Mouse (Mus musculus): Measurements from ENCODE around the gene Cnbp. TPM values are rescaled to one million over a fixed set of nuclear protein-coding genes. Genes with fewer than 3 reads are reported as not detected.
A peak's percentile ranks its signal among the peaks of the same experiment; 100 is the strongest.

The Cnbp gene
- total and polyA plus RNA-seq, 3 experiments, result 201 to 879 (median 652) TPM

GRCm38 (mm10) chr6:87849780-87850154 lies 1.1 kb downstream of the Cnbp start (continued):
- TF ChIP-seq ZNF384 (IDR thresholded peaks at IDR 0.05; ENCODE audit: low read depth, low read length), result no peak

GRCm38 (mm10) chr6:87846813-87847212 lies 4.1 kb downstream of the Cnbp start:
- Histone ChIP-seq H3K4me1 (ENCODE audit: control insufficient read depth in 1 of 2, insufficient read depth in 2 of 2, low read length in 2 of 2) (peaks cover 4 to 9% of the 10 kb centered on the region in 2 experiments; a peak in 3 of 4 replicates), H3K27ac (ENCODE audit: control insufficient read depth, low read depth, low read length) (peak overlapping the region; percentile 10; the same call in 1 of the 2 replicates), H3K9ac (ENCODE audit: control insufficient read depth, low read depth, low read length, poor library complexity, severe bottlenecking) (peak overlapping the region; percentile 53), H3K27me3 (ENCODE audit: control insufficient read depth in 1 of 2, insufficient read depth in 2 of 2, low read length in 2 of 2) (no peaks in the 10 kb centered on the region), H3K79me2 (ENCODE audit: control insufficient read depth, insufficient read depth, low read length, poor library complexity) (peaks cover 60% of the 10 kb centered on the region), H3K4me3 (ENCODE audit: control insufficient read depth in 1 of 2, insufficient read depth in 1 of 2, low read depth in 2 of 2, low read length in 2 of 2) (peak overlapping the region; percentile 31 to 79; a peak in 3 of 4 replicates), H3K9me3 (replicated peaks; ENCODE audit: insufficient read depth, low read length) (no peaks in the 10 kb centered on the region), H3K36me3 (ENCODE audit: control insufficient read depth in 1 of 2, insufficient read depth in 2 of 2, low read length in 2 of 2) (peaks cover 47 to 60% of the 10 kb centered on the region in 2 experiments)
- DNase-seq (ENCODE audit: low read depth, low spot score), result no peak
- peak; percentile 22; the same call in 1 of the 2 replicates for TF ChIP-seq POLR2AphosphoS2 (IDR thresholded peaks at IDR 0.05; ENCODE audit: low read length)
- no peak for TF ChIP-seq UBTF (IDR thresholded peaks at IDR 0.05; ENCODE audit: borderline replicate concordance, insufficient read depth, low read depth, low read length)
- no peak for TF ChIP-seq RCOR1 (IDR thresholded peaks at IDR 0.05; ENCODE audit: low read depth, low read length)
- TF ChIP-seq TCF12 (IDR thresholded peaks at IDR 0.05; ENCODE audit: low read depth, low read length), result no peak

- H3K27ac ChIP-seq (ENCODE audit: control insufficient read depth, low read depth, low read length), result no peak overlapping the region
- H3K4me3 ChIP-seq (ENCODE audit: control insufficient read depth in 1 of 2, insufficient read depth in 1 of 2, low read depth in 2 of 2, low read length in 2 of 2), result no peak overlapping the region
- H3K9me3 ChIP-seq (replicated peaks; ENCODE audit: insufficient read depth, low read length), result no peaks in the 10 kb centered on the region
- TF ChIP-seq NRF1 (IDR thresholded peaks at IDR 0.05; ENCODE audit: insufficient read depth, low read depth, low read length, poor library complexity, severe bottlenecking) (no peak), ETS1 (IDR thresholded peaks at IDR 0.05; ENCODE audit: low read depth, low read length) (no peak), POLR2A (IDR thresholded peaks at IDR 0.05; ENCODE audit: control insufficient read depth in 1 of 2, insufficient read depth in 1 of 2, low read depth in 1 of 2, low read length in 2 of 2, poor library complexity in 1 of 2) (0 out of 4 replicates have a peak, but pooled peaks of 1 of the 2 experiments have one; percentile 24)
- H3K27me3 ChIP-seq (ENCODE audit: control insufficient read depth in 1 of 2, insufficient read depth in 2 of 2, low read length in 2 of 2), result no peaks in the 10 kb centered on the region
- peaks cover 44 to 60% of the 10 kb centered on the region in 2 experiments for H3K36me3 ChIP-seq (ENCODE audit: control insufficient read depth in 1 of 2, insufficient read depth in 2 of 2, low read length in 2 of 2)
- no peak for DNase-seq (ENCODE audit: low read depth, low spot score)
- H3K79me2 ChIP-seq (ENCODE audit: control insufficient read depth, insufficient read depth, low read length, poor library complexity), result peaks cover 49% of the 10 kb centered on the region
- H3K9ac ChIP-seq (ENCODE audit: control insufficient read depth, low read depth, low read length, poor library complexity, severe bottlenecking), result no peak overlapping the region
- peaks cover 0 to 5% of the 10 kb centered on the region in 2 experiments; a peak in 1 of 4 replicates for H3K4me1 ChIP-seq (ENCODE audit: control insufficient read depth in 1 of 2, insufficient read depth in 2 of 2, low read length in 2 of 2)
Observed at GRCm38 (mm10) chr6:87845031-87845695, 5.7 kb downstream of the Cnbp start.

GRCm38 (mm10) chr6:87842254-87842653 lies 8.7 kb downstream of the Cnbp start:
- H3K27me3 ChIP-seq (ENCODE audit: control insufficient read depth in 1 of 2, insufficient read depth in 2 of 2, low read length in 2 of 2), result no peaks in the 10 kb centered on the region
- no peaks in the 10 kb centered on the region for H3K9me3 ChIP-seq (replicated peaks; ENCODE audit: insufficient read depth, low read length)
- H3K9ac ChIP-seq (ENCODE audit: control insufficient read depth, low read depth, low read length, poor library complexity, severe bottlenecking), result no peak overlapping the region
- DNase-seq (ENCODE audit: low read depth, low spot score), result peak; percentile 69
- H3K4me1 ChIP-seq (ENCODE audit: control insufficient read depth in 1 of 2, insufficient read depth in 2 of 2, low read length in 2 of 2), result peaks cover 3% of the 10 kb centered on the region in 2 experiments; a peak in 2 of 4 replicates
- peaks cover 31 to 44% of the 10 kb centered on the region in 2 experiments for H3K36me3 ChIP-seq (ENCODE audit: control insufficient read depth in 1 of 2, insufficient read depth in 2 of 2, low read length in 2 of 2)
- TF ChIP-seq CTCF (IDR thresholded peaks at IDR 0.05 in 2 of 3, conservative IDR thresholded peaks at IDR 0.05 in 1 of 3; ENCODE audit: control insufficient read depth in 1 of 3, insufficient read depth in 1 of 3, low read depth in 2 of 3, low read length in 3 of 3, poor library complexity in 1 of 3, severe bottlenecking in 1 of 3), result peak; percentile 14 to 43 (median 40); a peak in 5 of 6 replicates
- TF ChIP-seq TAL1 (IDR thresholded peaks at IDR 0.05; ENCODE audit: low read length), result no peak
- 0 out of 2 replicates have a peak, but pooled peaks have one; percentile 38 for TF ChIP-seq ZNF384 (IDR thresholded peaks at IDR 0.05; ENCODE audit: low read depth, low read length)
- TF ChIP-seq SMC3 (IDR thresholded peaks at IDR 0.05; ENCODE audit: low read depth, low read length), result peak; percentile 17; the same call in 1 of the 2 replicates
- no peak for TF ChIP-seq MYB (IDR thresholded peaks at IDR 0.05; ENCODE audit: low read depth, low read length)
- peaks cover 33% of the 10 kb centered on the region for H3K79me2 ChIP-seq (ENCODE audit: control insufficient read depth, insufficient read depth, low read length, poor library complexity)
- H3K27ac ChIP-seq (ENCODE audit: control insufficient read depth, low read depth, low read length), result no peak overlapping the region
- H3K4me3 ChIP-seq (ENCODE audit: control insufficient read depth in 1 of 2, insufficient read depth in 1 of 2, low read depth in 2 of 2, low read length in 2 of 2), result no peak overlapping the region

All from MEL (cell line).